Mouse (Mus musculus) cerebellum, adult 2 months (tissue): ENCODE results near the gene Tuba1c.

Experiments used
- CTCF ChIP-seq: fragments of 200-500 bp; IDR thresholded peaks from 2 replicates; pipeline ENCODE4 v1.5.1; 2011; ENCODE audit warnings: low read depth, mild to moderate bottlenecking, control low read depth, low read length, moderate library complexity, borderline replicate concordance; ENCODE audit not compliant: insufficient read depth
- POLR2A ChIP-seq: fragments of 200-500 bp; IDR thresholded peaks from 2 replicates; pipeline ENCODE4 v1.6.1; 2011; ENCODE audit warnings: low read length, control low read depth, borderline replicate concordance; ENCODE audit not compliant: insufficient read depth

DNA sequence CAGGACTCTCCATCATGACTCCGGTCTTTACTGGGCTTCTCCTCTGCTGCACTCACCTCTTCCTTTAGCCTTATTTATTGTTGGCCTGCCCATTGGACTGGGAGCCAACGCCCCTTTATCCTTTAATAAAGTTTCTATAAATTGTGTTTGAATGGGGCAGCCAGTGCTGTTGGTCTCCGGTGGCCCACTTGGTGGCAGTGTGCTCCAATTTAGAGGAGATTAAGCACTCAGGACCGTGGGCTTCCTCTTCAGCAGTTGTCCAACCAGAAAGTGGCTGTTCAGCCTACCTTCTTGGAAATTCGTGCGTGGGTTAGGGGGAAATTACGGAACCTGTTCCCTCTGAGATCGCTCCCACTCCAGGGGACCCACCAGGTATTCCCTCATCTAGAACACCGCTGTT lies 53.6 kb downstream of the Tuba1c start:
- TF ChIP-seq POLR2A, result no peak
- peak; percentile 65; the same call in 1 of the 2 replicates for TF ChIP-seq CTCF
